Mouse (Mus musculus) ES-Bruce4 (cell line): ENCODE measurements around the gene Stat5b. TPM values are rescaled to one million over a fixed set of nuclear protein-coding genes. Genes with fewer than 3 reads are reported as not detected.
A peak's percentile ranks its signal among the peaks of the same experiment; 100 is the strongest.

Experiments
- H3K27ac ChIP-seq: 2 replicates; pipeline ENCODE4 v1.5.1; 2012; ENCODE audit warnings: low read length, inconsistent platforms; ENCODE audit not compliant: insufficient read depth
- H3K27me3 ChIP-seq: 2 replicates; pipeline ENCODE4 v1.6.1; 2012; ENCODE audit warnings: mild to moderate bottlenecking, low read length, inconsistent platforms; ENCODE audit not compliant: control insufficient read depth, poor library complexity, insufficient read depth, severe bottlenecking
- H3K36me3 ChIP-seq: 2 replicates; pipeline ENCODE4 v1.6.1; 2012; ENCODE audit warnings: inconsistent platforms, mild to moderate bottlenecking, low read length, moderate library complexity; ENCODE audit not compliant: control insufficient read depth, poor library complexity, insufficient read depth, severe bottlenecking
- H3K4me1 ChIP-seq: one replicate; pipeline ENCODE4 v1.8.1; 2011; ENCODE audit warnings: low read length; ENCODE audit not compliant: control insufficient read depth, insufficient read depth
- H3K4me3 ChIP-seq: 2 replicates; pipeline ENCODE4 v1.5.1; 2011; ENCODE audit warnings: low read depth, mild to moderate bottlenecking, low read length
- H3K9ac ChIP-seq: 2 replicates; pipeline ENCODE4 v1.6.1; 2012; ENCODE audit warnings: low read depth, mild to moderate bottlenecking, inconsistent platforms; ENCODE audit not compliant: poor library complexity, severe bottlenecking
- H3K9me3 ChIP-seq: replicated peaks from 2 replicates; pipeline ENCODE4 v1.6.1; 2012; ENCODE audit warnings: mild to moderate bottlenecking, low read length, inconsistent platforms; ENCODE audit not compliant: control insufficient read depth, poor library complexity, insufficient read depth, severe bottlenecking
- CTCF ChIP-seq: IDR thresholded peaks from one replicate; pipeline ENCODE4 v1.8.1; 2011; ENCODE audit warnings: low read depth, low read length
- EP300 ChIP-seq: IDR thresholded peaks from 2 replicates; pipeline ENCODE4 v1.6.1; 2011; ENCODE audit warnings: low read depth, low read length; ENCODE audit not compliant: insufficient read depth
- POLR2A ChIP-seq: IDR thresholded peaks from one replicate; pipeline ENCODE4 v1.8.1; 2011; ENCODE audit warnings: low read length; ENCODE audit not compliant: insufficient read depth
- polyA plus RNA-seq: library from polyadenylated mRNA; stranded (reverse); fragments of >200 nt; gene quantifications from 2 replicates; pipeline ENCODE4 v1.2.4, GENCODE M21; 2011; ENCODE audit warnings: low read depth; ENCODE audit not compliant: missing spikeins, insufficient read depth, insufficient read length

Gene Stat5b
- polyA plus RNA-seq, 1 experiment: 7.3 TPM

GRCm38 (mm10) chr11:100853018-100853417, 2.5 kb upstream of the Stat5b start:
- Histone ChIP-seq H3K27ac (no peak overlapping the region), H3K27me3 (peaks cover 14% of the 10 kb centered on the region), H3K9ac (no peak overlapping the region), H3K4me1 (no peaks in the 10 kb centered on the region), H3K9me3 (no peaks in the 10 kb centered on the region), H3K4me3 (no peak overlapping the region), H3K36me3 (no peaks in the 10 kb centered on the region)
- TF ChIP-seq POLR2A (no peak), CTCF (no peak), EP300 (no peak)

GRCm38 (mm10) chr11:100852088-100852487, 1.6 kb upstream of the Stat5b start:
- H3K9ac ChIP-seq: no peak overlapping the region
- H3K9me3 ChIP-seq: no peaks in the 10 kb centered on the region
- no peak for TF ChIP-seq EP300
- TF ChIP-seq POLR2A: no peak
- no peak for TF ChIP-seq CTCF
- no peak overlapping the region for H3K4me3 ChIP-seq
- no peak overlapping the region for H3K27ac ChIP-seq
- H3K36me3 ChIP-seq: no peaks in the 10 kb centered on the region
- no peaks in the 10 kb centered on the region for H3K4me1 ChIP-seq
- H3K27me3 ChIP-seq: peaks cover 14% of the 10 kb centered on the region

- peaks cover 14% of the 10 kb centered on the region for H3K27me3 ChIP-seq
Observed at GRCm38 (mm10) chr11:100850778-100851528, 429 bp upstream of the Stat5b start.

GRCm38 (mm10) chr11:100849456-100850037, 977 bp downstream of the Stat5b start:
- peak overlapping the region; percentile 82 for H3K4me3 ChIP-seq
- no peaks in the 10 kb centered on the region for H3K9me3 ChIP-seq
- H3K27me3 ChIP-seq: peaks cover 14% of the 10 kb centered on the region
- no peak overlapping the region for H3K27ac ChIP-seq
- H3K36me3 ChIP-seq: no peaks in the 10 kb centered on the region
- no peaks in the 10 kb centered on the region for H3K4me1 ChIP-seq
- H3K9ac ChIP-seq: peak overlapping the region; percentile 100
- TF ChIP-seq CTCF (no peak), EP300 (no peak), POLR2A (no peak)

More at GRCm38 (mm10) chr11:100850778-100851528, 429 bp upstream of the Stat5b start:
- Histone ChIP-seq H3K9me3 (no peaks in the 10 kb centered on the region), H3K36me3 (no peaks in the 10 kb centered on the region), H3K4me3 (peak overlapping the region; percentile 82), H3K9ac (peak overlapping the region; percentile 100), H3K4me1 (no peaks in the 10 kb centered on the region), H3K27ac (no peak overlapping the region)
- TF ChIP-seq POLR2A: no peak
- TF ChIP-seq EP300: no peak
- TF ChIP-seq CTCF: no peak

- Histone ChIP-seq H3K4me3 (no peak overlapping the region), H3K9ac (no peak overlapping the region), H3K4me1 (no peaks in the 10 kb centered on the region), H3K36me3 (no peaks in the 10 kb centered on the region), H3K27me3 (peaks cover 14% of the 10 kb centered on the region), H3K9me3 (no peaks in the 10 kb centered on the region), H3K27ac (no peak overlapping the region)
- TF ChIP-seq EP300 (no peak), POLR2A (no peak), CTCF (no peak)
Observed at GRCm38 (mm10) chr11:100848789-100849379, 1.6 kb downstream of the Stat5b start.

GRCm38 (mm10) chr11:100848080-100848479, 2.4 kb downstream of the Stat5b start:
- peaks cover 14% of the 10 kb centered on the region for H3K27me3 ChIP-seq
- no peak overlapping the region for H3K27ac ChIP-seq
- no peak overlapping the region for H3K4me3 ChIP-seq
- H3K36me3 ChIP-seq: no peaks in the 10 kb centered on the region
- TF ChIP-seq POLR2A: no peak
- TF ChIP-seq CTCF: no peak
- no peak for TF ChIP-seq EP300
- H3K9me3 ChIP-seq: no peaks in the 10 kb centered on the region
- H3K4me1 ChIP-seq: no peaks in the 10 kb centered on the region
- no peak overlapping the region for H3K9ac ChIP-seq
